Mouse (Mus musculus) myocyte (in vitro differentiated cells): ENCODE data around the gene 1700034I23Rik.
"Not testable (repeated sequence)": the region's sequence is repeated elsewhere in the genome, so short reads cannot be mapped to it uniquely, and the experiment has no call there.

Experiments
- CEBPB ChIP-seq: IDR thresholded peaks from 2 replicates; pipeline ENCODE4 v1.6.1; 2011; ENCODE audit warnings: mild to moderate bottlenecking, moderate library complexity; ENCODE audit not compliant: poor library complexity, insufficient read depth, severe bottlenecking
- E2F4 ChIP-seq: IDR thresholded peaks from one replicate; pipeline ENCODE4 v1.6.1; 2011; ENCODE audit warnings: mild to moderate bottlenecking, control low read depth, moderate library complexity; ENCODE audit not compliant: insufficient read depth
- MAX ChIP-seq: IDR thresholded peaks from one replicate; pipeline ENCODE4 v1.6.1; 2011; ENCODE audit warnings: low read depth, mild to moderate bottlenecking, control low read depth
- MYOD1 ChIP-seq, 3 experiments: IDR thresholded peaks; one replicate each; pipeline ENCODE4 v1.6.1; 2011; ENCODE audit warnings: control low read depth in 2 of 3, low read depth in 2 of 3, mild to moderate bottlenecking in 2 of 3, moderate library complexity in 1 of 3; ENCODE audit not compliant: insufficient read length in 2 of 3, control insufficient read depth in 1 of 3
- MYOG ChIP-seq, 3 experiments: IDR thresholded peaks; one replicate each; pipeline ENCODE4 v1.6.1; 2011; ENCODE audit warnings: control low read depth in 2 of 3, low read depth in 2 of 3, mild to moderate bottlenecking in 2 of 3; ENCODE audit not compliant: insufficient read length in 2 of 3, control insufficient read depth in 1 of 3, insufficient read depth in 1 of 3
- POLR2A ChIP-seq: IDR thresholded peaks from one replicate; pipeline ENCODE4 v1.6.1; 2011; ENCODE audit warnings: low read depth, mild to moderate bottlenecking, control low read depth, moderate library complexity; ENCODE audit not compliant: insufficient read length
- POLR2AphosphoS2 ChIP-seq: IDR thresholded peaks from one replicate; pipeline ENCODE4 v1.6.1; 2011; ENCODE audit warnings: low read depth, control low read depth; ENCODE audit not compliant: insufficient read length
- SRF ChIP-seq: IDR thresholded peaks from one replicate; pipeline ENCODE4 v1.6.1; 2011; ENCODE audit warnings: low read depth; ENCODE audit not compliant: control insufficient read depth, insufficient read length
- TCF3 ChIP-seq: IDR thresholded peaks from one replicate; pipeline ENCODE4 v1.6.1; 2011; ENCODE audit warnings: low read depth, control low read depth; ENCODE audit not compliant: insufficient read length
- USF1 ChIP-seq: IDR thresholded peaks from one replicate; pipeline ENCODE4 v1.6.1; 2011; ENCODE audit warnings: low read depth, mild to moderate bottlenecking, control low read depth, moderate library complexity

GRCm38 (mm10) chr3:40893816-40894258 is 8.5 kb downstream of the 1700034I23Rik start:
- peak; percentile 54 for TF ChIP-seq POLR2A
- not testable (repeated sequence) for TF ChIP-seq POLR2AphosphoS2, MAX, CEBPB, E2F4, SRF, USF1, TCF3
- TF ChIP-seq MYOD1 (IDR thresholded peaks at IDR 0.05; ENCODE audit: control insufficient read depth in 1 of 3, insufficient read length in 2 of 3, low read depth in 2 of 3), result peak in 2 of 3 experiments; percentile 60 to 67
- peak in 2 of 3 experiments; percentile 52 to 64 for TF ChIP-seq MYOG (IDR thresholded peaks at IDR 0.05; ENCODE audit: control insufficient read depth in 1 of 3, insufficient read depth in 1 of 3, insufficient read length in 2 of 3, low read depth in 2 of 3)
